Mouse (Mus musculus): ENCODE results near the gene Cyp46a1. TPM values are rescaled to one million over a fixed set of nuclear protein-coding genes. Genes with fewer than 3 reads are reported as not detected.

Gene Cyp46a1
- 0.98 and 1.1 TPM in 2 replicates for polyA plus RNA-seq (2012; rRNA removed)

GRCm38 (mm10) chr12:108333895-108334445 is at the start of gene Cyp46a1:
Cyp46a1 (plus strand) TSS chr12:108334381.

GRCm38 (mm10) chr12:108305812-108306794 is 28.1 kb upstream of the Cyp46a1 start, which contains the start of gene Hhipl1:
Hhipl1 (plus strand) TSS chr12:108306270.

GRCm38 (mm10) chr12:108370596-108371428 is 36.6 kb downstream of the Cyp46a1 start, which contains the start of gene Eml1:
Eml1 (plus strand) TSS chr12:108370957.

Other genes with a start within 250 kb of the Cyp46a1 start
- 3.8 and 5.3 TPM in 2 replicates for gene Setd3, start 155.1 kb upstream of the Cyp46a1 start, polyA plus RNA-seq (2012; rRNA removed)
- gene Ccnk, start 154.8 kb upstream of the Cyp46a1 start, polyA plus RNA-seq (2012; rRNA removed) = 2.0 and 4.9 TPM in 2 replicates
- gene Ccdc85c, start 59.0 kb upstream of the Cyp46a1 start, polyA plus RNA-seq (2012; rRNA removed) = 31.4 and 42.6 TPM in 2 replicates
- gene Hhipl1, start 28.1 kb upstream of the Cyp46a1 start, polyA plus RNA-seq (2012; rRNA removed) = 1.1 and 1.4 TPM in 2 replicates
- 41.4 and 45.1 TPM in 2 replicates for gene Eml1, start 36.6 kb downstream of the Cyp46a1 start, polyA plus RNA-seq (2012; rRNA removed)
- gene Evl, start 220.3 kb downstream of the Cyp46a1 start, polyA plus RNA-seq (2012; rRNA removed) = 17.4 and 20.4 TPM in 2 replicates

Data from stomach, adult 2 months (tissue).